Mouse (Mus musculus): ENCODE results near the gene Rnf183.
A peak's percentile ranks its signal among the peaks of the same experiment; 100 is the strongest.

Gene Rnf183

GRCm38 (mm10) chr4:62430678-62431077 lies 4.4 kb downstream of the Rnf183 start:
- DNase-seq: no peak

- no peak for DNase-seq
Measured at GRCm38 (mm10) chr4:62429616-62430015, 5.4 kb downstream of the Rnf183 start.

- DNase-seq: no peak
Measured at GRCm38 (mm10) chr4:62427978-62428758, 6.9 kb downstream of the Rnf183 start.

GRCm38 (mm10) chr4:62425891-62426290 lies 9.2 kb downstream of the Rnf183 start:
- no peak for DNase-seq

GRCm38 (mm10) chr4:62419091-62419490 lies 16.0 kb downstream of the Rnf183 start:
- no peak for DNase-seq

GRCm38 (mm10) chr4:62418448-62418847 lies 16.6 kb downstream of the Rnf183 start:
- DNase-seq: no peak

- DNase-seq: no peak
Measured at GRCm38 (mm10) chr4:62411606-62412005, 23.4 kb downstream of the Rnf183 start.

GRCm38 (mm10) chr4:62410325-62410724 lies 24.7 kb downstream of the Rnf183 start:
- DNase-seq: no peak

- no peak for DNase-seq
Measured at GRCm38 (mm10) chr4:62409615-62410014, 25.4 kb downstream of the Rnf183 start.

GRCm38 (mm10) chr4:62408601-62409282 lies 26.3 kb downstream of the Rnf183 start, which contains the start of the genes Cdc26 and Prpf4:
Gene Cdc26 (minus strand): TSS chr4:62408642.
Gene Prpf4 (plus strand): TSS chr4:62408797.
- peak; percentile 99 for DNase-seq

- peak; percentile 53 to 70 for DNase-seq
Measured at GRCm38 (mm10) chr4:62407730-62408582, 27.1 kb downstream of the Rnf183 start.

- no peak for DNase-seq
Measured at GRCm38 (mm10) chr4:62406133-62406532, 28.9 kb downstream of the Rnf183 start.

GRCm38 (mm10) chr4:62398956-62399355 lies 36.1 kb downstream of the Rnf183 start:
- no peak for DNase-seq

GRCm38 (mm10) chr4:62397616-62398365 lies 37.3 kb downstream of the Rnf183 start:
- DNase-seq: no peak

- no peak for DNase-seq
Measured at GRCm38 (mm10) chr4:62395806-62396205, 39.2 kb downstream of the Rnf183 start.

GRCm38 (mm10) chr4:62393459-62393858 lies 41.6 kb downstream of the Rnf183 start:
- DNase-seq: no peak

GRCm38 (mm10) chr4:62391892-62392291 lies 43.2 kb downstream of the Rnf183 start:
- no peak for DNase-seq

GRCm38 (mm10) chr4:62389592-62390512 lies 45.2 kb downstream of the Rnf183 start:
- DNase-seq: peak; percentile 26 to 27

- DNase-seq: no peak
Measured at GRCm38 (mm10) chr4:62385439-62385838, 49.6 kb downstream of the Rnf183 start.

GRCm38 (mm10) chr4:62384159-62384558 lies 50.9 kb downstream of the Rnf183 start:
- no peak for DNase-seq

- DNase-seq: peak in 1 of 2 experiments; percentile 24
Measured at GRCm38 (mm10) chr4:62383752-62384151, 51.3 kb downstream of the Rnf183 start.

Data from kidney, adult 8-10 months (tissue).